Mouse (Mus musculus) Patski (cell line): ENCODE results near the gene Poc1a. TPM values are rescaled to one million over a fixed set of nuclear protein-coding genes. Genes with fewer than 3 reads are reported as not detected.
A peak's percentile ranks its signal among the peaks of the same experiment; 100 is the strongest.

Experiments
- ATAC-seq: fragments of 100-300 bp; one replicate; pipeline ENCODE4 v1.8.0; 2021
- CTCF ChIA-PET: fragments of 350-600 bp; sonication (Branson Sonifier 250); formaldehyde crosslinking; loops from one replicate; lab custom pipeline; 2022; ENCODE audit warnings: inconsistent platforms; lab: Charles Lee
- POLR2A ChIA-PET: fragments of 350-600 bp; sonication (Branson Sonifier 250); formaldehyde crosslinking; loops from one replicate; lab custom pipeline; 2022; ENCODE audit warnings: antibody characterized with exemption, inconsistent platforms; lab: Charles Lee
- DNase-seq: peaks from one replicate; pipeline ENCODE4 v3.0.0-alpha.2; 2011; ENCODE audit warnings: low read depth, low spot score
- H3K27me3 ChIP-seq: fragments of 371-371 bp; one replicate; pipeline ENCODE4 v1.5.1; 2021
- CTCF ChIP-seq: fragments of 100-300 bp; IDR thresholded peaks from one replicate; pipeline ENCODE4 v1.5.1; 2021
- in situ Hi-C: fragments of 300-500 bp; cut with MboI; formaldehyde crosslinking; loops from 3 replicates; pipeline ENCODE4 v1.11.1; 2018; ENCODE audit warnings: low pct_unique_long_range_greater_than_20kb, mixed read lengths
- polyA plus RNA-seq: library from polyadenylated mRNA; unstranded; gene quantifications from one replicate; pipeline ENCODE4 v1.2.3, GENCODE M21; 2021

Poc1a gene
- polyA plus RNA-seq, 1 experiment from 2014 or later = 9.9 TPM

- H3K27me3 ChIP-seq = no peaks in the 10 kb centered on the region
- TF ChIP-seq CTCF = no peak
- ATAC-seq = no peak
- ChIA-PET CTCF (interaction anchor here (1.3 to 2.0 kb wide), 2 partner anchors 9 to 70 kb away, joined by 3 to 6 read pairs; no protein-coding TSS in a partner anchor), POLR2A (no interaction called here)
- DNase-seq = no peak
- in situ Hi-C loops = loop anchor here (5.0 kb wide), 1 partner anchor 35 kb away; no protein-coding TSS in a partner anchor
These were observed 96.4 kb downstream of the Poc1a start for GRCm38 (mm10) chr9:106377247-106377646.

GRCm38 (mm10) chr9:106378045-106378444 lies 97.2 kb downstream of the Poc1a start:
- in situ Hi-C loops = loop anchor here (5.0 kb wide), 1 partner anchor 34 kb away; no protein-coding TSS in a partner anchor

GRCm38 (mm10) chr9:106378753-106379152 lies 97.9 kb downstream of the Poc1a start:
- ChIA-PET POLR2A (interaction anchor here (0.9 kb wide), 1 partner anchor 10 kb away, joined by 3 read pairs; no protein-coding TSS in a partner anchor), CTCF (interaction anchor here (2.0 kb wide), 1 partner anchor 72 kb away, joined by 6 read pairs; no protein-coding TSS in a partner anchor)
- in situ Hi-C loops = loop anchor here (5.0 kb wide), 1 partner anchor 34 kb away; no protein-coding TSS in a partner anchor
- no peak for DNase-seq
- no peaks in the 10 kb centered on the region for H3K27me3 ChIP-seq
- ATAC-seq = no peak
- TF ChIP-seq CTCF = no peak

More at GRCm38 (mm10) chr9:106378045-106378444, 97.2 kb downstream of the Poc1a start:
- CTCF ChIA-PET = interaction anchor here (1.3 to 2.0 kb wide), 2 partner anchors 8 to 71 kb away, joined by 3 to 6 read pairs; no protein-coding TSS in a partner anchor
- POLR2A ChIA-PET = interaction anchor here (0.8 kb wide), 1 partner anchor 9 kb away, joined by 3 read pairs; the partner anchor contains the start of gene Dusp7
- ATAC-seq (peak; percentile 31), DNase-seq (no peak)
- no peaks in the 10 kb centered on the region for H3K27me3 ChIP-seq
- TF ChIP-seq CTCF = no peak

DNA sequence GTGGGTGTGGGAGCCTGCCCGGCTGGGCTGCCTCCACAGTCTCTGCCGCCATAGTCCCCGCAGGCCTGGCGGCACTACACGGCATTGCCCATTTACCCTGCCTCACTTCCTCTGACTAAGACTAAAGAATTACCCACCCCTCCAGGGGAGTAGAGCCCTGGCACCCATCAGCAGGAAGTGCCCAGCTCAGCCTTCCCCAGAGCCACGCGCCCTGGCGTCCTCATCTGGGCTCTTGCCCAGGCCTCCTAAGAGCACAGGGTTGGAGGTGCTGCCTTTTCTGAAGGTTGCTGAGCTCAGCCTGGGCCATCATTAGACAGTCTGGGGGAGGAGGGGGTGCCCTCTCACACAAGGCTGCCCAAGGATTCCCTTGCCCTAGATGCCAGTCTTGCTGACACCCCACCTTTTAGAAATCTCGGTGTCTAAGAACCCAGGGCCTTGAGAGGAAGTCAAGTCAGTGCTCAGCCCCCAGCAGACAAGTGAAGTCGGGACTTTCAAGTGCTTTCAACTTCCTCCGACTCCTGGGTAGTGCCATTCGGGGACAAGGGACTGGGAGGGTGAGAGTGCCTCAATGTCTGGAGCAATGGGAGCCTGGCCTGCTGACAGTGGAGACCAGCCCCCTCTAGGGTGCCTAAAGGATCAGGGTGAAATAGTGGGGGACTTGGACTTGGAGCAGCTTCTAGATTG lies 105.5 kb downstream of the Poc1a start:
- no peaks in the 10 kb centered on the region for H3K27me3 ChIP-seq
- ATAC-seq = peak; percentile 51
- CTCF ChIA-PET = interaction anchor here (0.7 to 1.3 kb wide), 7 partner anchors 8 to 91 kb away, joined by 3 read pairs; partner anchors contain the start of gene Acy1
- in situ Hi-C loops = no loop called here
- TF ChIP-seq CTCF = no peak
- POLR2A ChIA-PET = interaction anchor here (0.7 to 1.9 kb wide), 2 partner anchors 16 to 23 kb away, joined by 5 to 7 read pairs; no protein-coding TSS in a partner anchor
- DNase-seq = no peak

DNA sequence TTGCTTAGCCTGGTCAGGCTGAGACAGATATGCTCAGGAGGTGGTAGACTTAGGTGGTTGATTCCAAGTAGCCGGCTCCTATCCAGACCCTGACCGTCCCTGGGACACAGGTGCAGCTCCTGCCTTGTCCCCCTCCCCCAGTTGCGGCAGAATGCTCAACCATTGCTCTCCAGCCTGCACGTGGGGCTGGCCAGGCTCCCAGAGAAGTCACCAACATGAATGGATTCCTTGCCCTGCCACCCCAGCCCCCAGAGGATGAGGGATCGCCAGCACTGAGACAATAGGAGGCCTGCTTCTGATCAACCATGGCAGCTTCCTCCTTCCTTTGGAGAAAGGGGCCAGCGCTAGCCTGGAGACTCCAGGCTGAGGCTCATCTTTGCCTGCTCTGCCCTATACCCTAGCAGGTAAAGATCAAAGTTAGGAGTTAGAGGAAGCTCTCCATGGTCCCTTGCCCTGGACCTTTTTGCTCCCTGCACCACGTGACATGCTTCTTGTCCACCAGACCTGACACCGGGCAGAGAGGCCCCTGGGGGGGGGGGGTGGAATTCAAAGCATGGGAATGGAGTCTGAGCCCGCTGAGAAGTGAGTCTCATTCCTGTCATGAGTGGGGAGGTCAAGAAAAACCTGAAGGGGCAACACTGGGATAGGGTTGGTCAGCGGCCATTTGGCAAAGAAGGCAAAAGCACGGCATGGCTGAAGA lies 112.1 kb downstream of the Poc1a start:
- no peak for TF ChIP-seq CTCF
- no peak for ATAC-seq
- H3K27me3 ChIP-seq = no peaks in the 10 kb centered on the region
- ChIA-PET CTCF (interaction anchor here (1.1 kb wide), 1 partner anchor 21 kb away, joined by 3 read pairs; no protein-coding TSS in a partner anchor), POLR2A (no interaction called here)
- in situ Hi-C loops = no loop called here
- no peak for DNase-seq

DNA sequence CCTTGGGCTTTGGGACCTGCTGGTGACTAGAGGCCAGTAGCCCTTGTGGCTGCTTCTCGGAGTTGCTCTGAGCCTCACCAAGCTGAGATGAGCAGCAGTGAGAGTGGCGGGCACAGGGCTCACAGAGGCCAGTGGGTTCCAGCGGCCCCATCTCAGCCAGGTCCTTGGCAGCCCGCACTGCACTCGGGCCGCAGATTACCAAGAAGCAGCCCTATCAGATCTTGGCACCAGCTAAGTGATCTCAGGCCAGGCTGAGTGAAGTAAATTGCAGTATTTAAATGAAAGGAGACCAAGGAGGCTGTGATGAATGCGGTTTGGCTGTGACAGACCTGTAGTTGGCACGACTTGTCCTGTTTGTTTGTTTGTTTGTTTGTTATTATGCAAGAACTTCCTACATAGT lies 112.7 kb downstream of the Poc1a start:
- no peak for DNase-seq
- TF ChIP-seq CTCF = no peak
- ATAC-seq = no peak
- in situ Hi-C loops = no loop called here
- ChIA-PET CTCF (interaction anchor here (0.8 to 1.1 kb wide), 2 partner anchors 8 to 21 kb away, joined by 3 read pairs; no protein-coding TSS in a partner anchor), POLR2A (interaction anchor here (0.5 kb wide), 1 partner anchor 35 kb away, joined by 5 read pairs; the partner anchor contains the start of gene Rpl29)
- no peaks in the 10 kb centered on the region for H3K27me3 ChIP-seq

- H3K27me3 ChIP-seq = no peaks in the 10 kb centered on the region
- ATAC-seq = peak; percentile 31
- no peak for TF ChIP-seq CTCF
- no peak for DNase-seq
- ChIA-PET CTCF (interaction anchor here (0.8 kb wide), 1 partner anchor 9 kb away, joined by 3 read pairs; no protein-coding TSS in a partner anchor), POLR2A (no interaction called here)
- in situ Hi-C loops = no loop called here
These were observed 114.1 kb downstream of the Poc1a start for GRCm38 (mm10) chr9:106394649-106395602.

DNA sequence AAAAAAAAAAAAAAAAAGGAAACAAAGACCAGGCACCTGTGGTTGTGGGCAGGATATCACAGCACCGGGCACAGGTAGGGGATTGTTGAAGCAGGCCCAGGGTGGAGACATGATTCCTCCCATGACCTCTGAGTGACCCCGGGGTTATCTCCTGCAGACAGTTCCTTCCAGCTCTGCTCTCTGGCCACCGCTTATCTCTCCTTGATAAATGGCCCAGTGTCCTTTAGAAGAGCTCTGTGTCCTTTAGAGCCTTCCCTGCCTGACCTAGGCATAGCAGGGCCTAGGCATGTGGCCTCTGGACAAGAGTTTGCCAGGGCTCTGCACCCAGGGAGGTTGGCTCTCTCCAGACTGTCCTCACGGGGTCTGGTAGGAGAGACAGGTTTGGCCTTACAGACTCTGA lies 116.9 kb downstream of the Poc1a start:
- ChIA-PET POLR2A (no interaction called here), CTCF (interaction anchor here (1.4 kb wide), 1 partner anchor 11 kb away, joined by 3 read pairs; no protein-coding TSS in a partner anchor)
- in situ Hi-C loops = no loop called here
- no peaks in the 10 kb centered on the region for H3K27me3 ChIP-seq
- ATAC-seq = no peak
- DNase-seq = no peak
- TF ChIP-seq CTCF = no peak

DNA sequence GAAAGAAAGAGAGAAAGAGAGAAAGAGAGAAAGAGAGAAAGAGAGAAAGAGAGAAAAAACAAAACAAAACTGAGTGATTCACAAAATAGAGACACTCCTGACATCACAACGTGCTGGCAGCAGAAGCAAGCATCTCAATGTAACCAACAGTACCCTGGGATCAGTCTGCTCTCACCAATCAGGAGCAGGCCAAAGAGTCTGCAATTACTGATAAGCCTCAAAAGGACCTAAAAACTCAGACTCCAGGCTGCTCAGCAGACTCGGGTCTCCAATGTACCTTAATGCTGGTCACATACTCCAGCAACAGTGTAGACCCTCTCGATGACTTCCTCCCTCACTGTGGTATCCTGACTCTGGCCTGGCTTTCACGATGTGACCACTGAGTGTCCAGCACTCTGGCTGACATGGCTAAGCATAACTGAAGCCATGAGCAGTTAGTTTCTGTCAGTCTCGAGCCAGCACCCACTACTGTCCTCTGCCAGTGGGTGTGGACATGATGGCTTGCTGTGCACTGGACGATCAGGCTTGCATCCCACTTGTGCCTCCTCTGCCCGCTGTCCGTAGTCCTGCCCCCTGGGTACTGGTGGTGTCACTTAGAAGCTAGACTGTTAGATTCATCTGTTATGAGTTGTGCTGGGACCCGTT lies 117.9 kb downstream of the Poc1a start:
- CTCF ChIA-PET = no interaction called here
- DNase-seq (no peak), ATAC-seq (no peak)
- no peak for TF ChIP-seq CTCF
- POLR2A ChIA-PET = no interaction called here
- in situ Hi-C loops = no loop called here
- no peaks in the 10 kb centered on the region for H3K27me3 ChIP-seq
